Mouse (Mus musculus) monocyte, adult 5-6 weeks (primary cell): ENCODE data around the gene H2al1i. TPM values are rescaled to one million over a fixed set of nuclear protein-coding genes. Genes with fewer than 3 reads are reported as not detected.

ENCODE experiments used
- total RNA-seq: library from RNA; stranded (forward); fragments of 200-1000, 200-491, 200-594 nt; gene quantifications from 3 replicates; pipeline ENCODE4 v1.2.3, GENCODE M21; 2017

H2al1i gene
- total RNA-seq, 1 experiment from 2014 or later: not detected

Other genes starting within 250 kb of the H2al1i start
- not detected in 3 replicates for gene H2al1a, start 25.4 kb upstream of the H2al1i start, total RNA-seq
- gene H2al1b, start 22.2 kb upstream of the H2al1i start, total RNA-seq: not detected in 3 replicates
- not detected in 3 replicates for gene H2al1c, start 19.0 kb upstream of the H2al1i start, total RNA-seq
- not detected in 3 replicates for gene H2al1d, start 15.8 kb upstream of the H2al1i start, total RNA-seq
- gene H2al1e, start 12.7 kb upstream of the H2al1i start, total RNA-seq: not detected in 3 replicates
- gene H2al1f, start 9.5 kb upstream of the H2al1i start, total RNA-seq: not detected in 3 replicates
- not detected in 3 replicates for gene H2al1g, start 6.4 kb upstream of the H2al1i start, total RNA-seq
- gene H2al1h, start 3.2 kb upstream of the H2al1i start, total RNA-seq: not detected in 3 replicates
- not detected in 3 replicates for gene H2al1j, start 3.2 kb downstream of the H2al1i start, total RNA-seq